Mouse (Mus musculus) kidney, postnatal 14 days (tissue): ENCODE measurements at regions not wholly inside any gene's neighbourhood (a gene's known extent, or its start where the extent isn't known, plus 50 kb on each side); places are given as distances from the start of the nearest gene placed in this dataset.

Experiments
- DNase-seq: peaks from one replicate; pipeline ENCODE4 v3.0.0; 2022; ENCODE audit warnings: mixed read lengths

DNA sequence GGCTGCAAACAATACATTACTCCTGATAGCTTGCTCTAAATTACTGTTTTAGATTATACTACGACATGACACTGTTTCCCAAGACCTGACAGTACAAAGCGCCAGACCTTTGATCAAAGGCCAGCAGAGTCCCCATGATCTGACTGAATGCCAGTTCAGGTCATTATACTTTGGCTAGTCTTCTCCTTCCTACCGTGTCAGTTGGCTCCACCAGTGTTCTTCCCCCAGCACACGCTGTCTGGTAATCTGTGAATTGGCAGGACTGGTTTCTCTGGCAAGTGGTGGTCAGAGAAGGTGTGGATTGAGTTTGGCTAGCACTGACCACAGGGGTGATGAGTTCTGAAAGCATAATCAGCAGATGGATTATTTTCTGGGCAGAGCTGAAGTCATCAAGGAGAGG is 93.1 kb upstream of the Barx2 start:
- DNase-seq: peak; percentile 38

DNA sequence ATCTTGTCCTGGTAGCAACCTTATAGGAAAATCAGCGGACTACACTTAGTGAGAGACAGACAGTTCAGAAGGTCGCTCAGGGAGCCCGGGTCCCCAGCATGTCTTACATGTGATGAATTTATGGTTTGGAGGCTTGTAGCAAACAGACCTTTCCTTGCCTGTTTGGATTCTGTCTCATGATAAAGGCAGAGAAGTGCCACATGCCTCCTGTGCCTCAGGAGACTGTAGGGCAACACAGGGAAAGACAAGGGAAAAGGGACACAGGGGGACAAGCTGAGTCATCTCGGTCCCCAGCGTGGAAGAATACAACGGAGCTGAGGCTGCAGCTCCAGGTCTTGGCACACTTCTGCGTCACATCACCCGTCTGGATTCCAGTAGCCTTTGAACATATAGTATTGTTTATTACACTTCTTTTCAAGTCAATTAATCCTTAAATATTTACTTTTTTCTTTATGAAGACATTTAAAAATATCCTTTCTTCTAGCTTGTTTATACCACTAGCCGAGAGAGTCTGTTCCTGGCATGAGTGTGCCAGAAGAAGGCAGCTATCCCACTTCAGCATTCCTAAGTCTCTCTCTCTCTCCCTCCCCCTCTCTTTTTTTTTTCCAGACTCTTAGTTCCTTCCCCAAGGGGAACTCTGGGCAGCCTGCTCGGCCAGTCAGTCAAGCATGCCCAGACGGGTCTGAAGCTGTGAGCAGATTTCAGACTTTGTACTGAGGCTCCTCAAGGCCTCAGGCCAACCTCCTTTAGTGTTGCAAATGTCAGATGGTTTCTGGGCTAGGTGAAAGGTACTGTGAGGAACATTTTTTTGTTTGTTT is 97.9 kb upstream of the Barx2 start:
- DNase-seq: peak; percentile 60

DNA sequence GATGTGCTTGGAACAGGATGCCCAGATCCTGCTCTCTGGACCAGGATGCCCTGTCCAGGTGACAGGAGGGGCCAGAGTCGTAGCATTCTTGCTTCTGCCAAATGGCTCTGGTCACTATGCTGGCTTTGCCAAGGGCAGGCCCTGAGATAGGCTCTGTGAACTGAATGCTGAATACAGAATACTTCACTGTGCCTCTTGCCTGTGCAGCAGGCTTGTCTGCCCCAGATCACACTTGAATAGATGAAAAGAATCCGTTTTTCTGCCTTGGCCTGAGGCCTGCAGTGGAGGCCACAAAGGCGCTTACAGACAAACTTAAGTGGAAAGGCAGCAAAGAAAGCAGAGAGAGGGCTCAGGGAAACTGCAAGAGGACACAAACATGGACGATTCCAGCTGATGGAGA is 99.7 kb upstream of the Arhgap32 start:
- no peak for DNase-seq

DNA sequence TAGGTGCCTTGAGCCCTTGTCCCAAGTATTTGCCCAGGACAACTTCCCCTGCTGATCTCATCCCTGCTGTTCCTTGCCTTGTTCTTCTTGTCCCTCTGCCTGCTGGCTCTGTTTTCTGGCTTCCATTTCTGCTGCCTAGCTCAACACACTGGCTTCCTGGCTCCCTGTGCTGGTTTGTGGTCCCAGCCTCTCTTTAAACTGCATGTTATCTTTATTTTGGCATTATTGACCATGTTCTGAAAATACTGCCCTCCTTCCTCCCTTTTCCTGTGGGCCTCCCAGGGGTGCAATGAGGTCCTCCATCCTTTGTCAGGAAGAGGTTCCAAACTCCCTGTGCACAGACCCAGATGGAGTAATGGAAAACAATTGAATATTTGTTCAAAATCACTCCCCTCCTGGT is 97.9 kb upstream of the Arhgap32 start:
- DNase-seq: peak; percentile 57

DNA sequence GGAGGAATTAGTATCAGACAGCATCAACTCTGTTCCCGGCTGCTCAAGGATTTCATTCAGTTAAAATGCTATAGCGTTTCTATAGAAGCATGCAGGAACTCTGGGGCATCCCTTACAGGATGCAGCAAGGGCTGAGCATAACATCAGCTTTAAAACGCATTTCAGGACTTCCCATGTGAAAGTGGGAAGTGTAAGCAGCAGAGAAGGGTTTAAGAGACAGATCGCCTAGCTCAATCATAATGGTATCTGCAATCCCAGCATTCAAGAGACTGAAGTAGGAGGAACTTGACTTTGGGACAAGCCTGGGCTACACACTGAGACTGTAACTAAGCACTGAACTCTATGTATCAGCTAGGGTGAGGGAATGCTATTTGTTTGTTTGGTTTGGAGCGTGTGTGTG is 96.2 kb upstream of the Arhgap32 start:
- no peak for DNase-seq

DNA sequence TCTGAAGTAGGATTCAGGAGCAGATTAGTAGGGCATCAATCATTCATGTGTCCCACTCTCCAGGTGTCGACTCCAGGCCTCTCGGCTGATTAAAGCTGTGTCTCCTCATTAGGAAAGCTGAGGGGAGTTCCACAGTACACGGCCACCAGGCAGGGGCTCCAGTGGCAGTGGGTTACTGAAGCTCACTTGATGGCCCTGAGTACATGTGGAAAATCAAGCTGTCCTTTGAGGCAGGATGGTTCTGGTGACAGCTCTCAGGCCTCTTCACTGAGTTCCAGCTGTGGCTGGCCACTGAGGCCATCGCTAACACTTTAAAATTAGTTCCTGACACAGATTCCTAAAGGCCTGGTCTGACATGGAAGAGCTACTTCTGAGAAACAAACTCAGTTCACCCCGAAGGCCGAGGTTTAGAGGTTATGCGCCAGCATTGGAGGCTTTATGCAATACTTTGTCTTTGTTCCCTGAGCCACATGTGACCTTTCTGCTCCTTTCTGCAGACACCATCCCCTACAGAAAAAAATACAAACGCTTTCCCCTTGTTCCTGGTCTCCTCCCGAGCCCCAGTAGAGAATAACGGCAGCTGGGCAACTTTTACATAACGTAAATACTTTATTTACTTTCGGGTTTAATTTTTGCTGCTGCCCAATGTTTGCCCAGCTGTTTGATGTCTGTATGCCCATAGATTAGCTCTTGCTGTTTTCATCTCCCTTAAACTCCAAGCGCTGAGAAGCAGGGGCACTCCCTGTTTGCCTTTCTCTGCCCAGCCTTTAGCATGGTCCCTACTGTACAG is 94.8 kb upstream of the Arhgap32 start:
- no peak for DNase-seq

DNA sequence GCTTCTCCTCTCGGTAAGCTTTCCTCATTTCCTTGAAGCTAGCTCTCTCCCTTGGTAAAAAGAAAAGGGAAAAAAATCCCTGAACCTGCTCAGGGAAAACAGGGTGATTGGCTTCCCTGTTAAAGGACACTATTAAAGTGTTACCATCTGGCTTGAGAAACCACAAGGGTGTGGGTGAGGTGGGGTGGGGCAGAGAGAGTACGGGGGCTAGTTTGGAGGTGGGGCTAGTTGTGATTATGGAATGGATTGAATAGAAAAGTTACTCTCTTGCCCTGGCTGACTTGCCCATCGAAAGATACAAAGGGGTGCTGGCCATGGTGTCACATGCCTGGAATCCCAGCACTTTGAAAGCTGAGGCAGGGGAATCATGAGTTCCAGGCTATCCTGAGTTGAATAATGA is 94.2 kb upstream of the Arhgap32 start:
- DNase-seq: no peak

DNA sequence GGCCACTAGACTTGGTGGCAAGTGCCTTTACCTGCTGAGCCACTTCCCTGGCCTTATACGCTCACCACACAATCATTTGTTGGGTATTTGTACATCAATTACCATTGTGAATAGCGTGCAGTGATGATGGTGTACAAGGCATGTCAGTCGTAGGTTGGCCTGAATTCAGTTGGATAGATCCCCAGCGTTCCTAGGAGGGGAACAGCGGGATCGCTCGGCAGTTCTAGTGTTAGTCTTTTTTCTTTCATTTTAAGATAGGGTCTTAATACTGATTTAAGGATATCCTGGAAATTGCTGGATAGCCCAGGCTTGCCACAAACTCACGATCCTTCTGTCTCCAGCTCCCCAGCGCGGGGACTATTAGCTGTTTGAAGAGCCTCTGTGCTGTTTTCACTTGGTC is 92.9 kb upstream of the Arhgap32 start:
- DNase-seq: no peak

DNA sequence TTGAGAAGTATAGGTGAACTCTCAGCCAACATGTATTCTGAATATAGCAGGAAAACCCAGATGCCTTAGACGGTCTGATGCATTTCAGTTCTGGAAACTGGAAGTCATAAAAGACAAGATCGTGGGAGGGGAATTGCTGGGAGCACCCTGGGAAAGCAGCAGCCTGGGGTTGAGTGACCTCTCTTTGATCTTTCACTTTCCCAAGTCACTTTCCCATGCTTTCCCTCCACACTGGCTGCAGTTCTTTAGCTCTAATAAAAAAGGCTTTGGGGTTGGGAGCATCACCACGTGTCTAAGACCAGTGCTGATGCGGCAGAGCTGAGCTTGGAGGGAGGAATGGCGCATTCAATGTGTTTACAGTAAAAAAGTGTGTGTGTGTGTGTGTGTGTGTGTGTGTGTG is 91.2 kb upstream of the Arhgap32 start:
- peak; percentile 58 for DNase-seq

DNA sequence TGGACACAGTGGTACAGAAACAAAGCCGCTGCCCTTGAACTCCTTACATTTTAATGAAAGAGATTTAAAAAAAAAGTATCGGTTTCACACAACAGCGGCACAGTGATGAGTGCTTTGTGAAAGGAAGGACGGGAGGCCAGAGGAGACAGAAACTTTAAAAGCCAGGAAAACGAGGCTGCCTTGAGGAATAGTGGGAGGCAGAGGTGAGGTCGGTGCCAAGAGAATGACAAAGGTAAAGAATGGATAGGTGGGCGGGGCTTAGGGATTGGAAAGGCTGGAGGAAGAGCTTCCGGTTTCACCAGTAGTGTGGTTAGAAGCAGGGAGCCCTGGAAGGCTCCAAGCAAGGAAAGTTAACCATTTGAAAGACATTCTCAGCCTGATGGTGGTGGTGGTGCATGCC is 88.0 kb upstream of the Arhgap32 start:
- peak; percentile 53 for DNase-seq

DNA sequence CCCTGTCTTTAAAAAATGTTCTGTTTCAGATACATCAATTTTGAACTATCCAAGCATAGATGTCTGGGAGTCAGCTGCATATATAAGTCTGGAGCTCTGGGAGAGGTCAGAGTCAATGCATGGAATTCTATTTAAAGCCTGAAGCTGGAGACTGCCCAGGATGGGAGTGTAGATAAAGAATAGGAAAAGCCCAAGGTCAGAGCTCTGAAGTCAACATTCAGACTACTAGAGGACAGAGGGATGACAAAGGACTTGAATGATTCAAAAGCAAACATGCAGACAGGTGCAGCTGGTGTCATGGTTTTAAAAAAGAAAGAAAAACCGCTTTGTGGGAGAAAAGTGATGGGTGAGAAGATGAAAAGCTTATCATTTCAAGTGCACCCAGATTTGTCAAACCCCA is 86.9 kb upstream of the Arhgap32 start:
- no peak for DNase-seq

DNA sequence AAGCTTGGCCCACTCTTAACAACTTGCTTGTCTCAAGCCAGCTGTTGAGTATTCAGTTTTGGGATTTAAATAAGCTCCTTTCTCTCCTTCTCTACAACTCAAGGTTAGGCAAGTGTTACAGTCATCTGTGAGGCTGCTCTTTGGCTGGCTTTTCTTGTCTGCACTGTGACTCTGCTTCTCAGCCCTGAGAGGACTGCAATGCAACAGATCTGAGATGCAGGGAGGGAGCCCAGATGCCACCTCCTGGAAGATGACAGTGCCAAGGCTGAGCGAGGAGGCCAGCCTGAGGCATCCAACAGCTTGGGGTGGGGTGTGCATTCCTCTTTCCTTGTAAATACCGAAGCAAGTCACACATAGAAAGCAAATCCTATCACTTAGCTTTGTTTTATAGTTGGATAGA is 86.2 kb upstream of the Arhgap32 start:
- DNase-seq: no peak

DNA sequence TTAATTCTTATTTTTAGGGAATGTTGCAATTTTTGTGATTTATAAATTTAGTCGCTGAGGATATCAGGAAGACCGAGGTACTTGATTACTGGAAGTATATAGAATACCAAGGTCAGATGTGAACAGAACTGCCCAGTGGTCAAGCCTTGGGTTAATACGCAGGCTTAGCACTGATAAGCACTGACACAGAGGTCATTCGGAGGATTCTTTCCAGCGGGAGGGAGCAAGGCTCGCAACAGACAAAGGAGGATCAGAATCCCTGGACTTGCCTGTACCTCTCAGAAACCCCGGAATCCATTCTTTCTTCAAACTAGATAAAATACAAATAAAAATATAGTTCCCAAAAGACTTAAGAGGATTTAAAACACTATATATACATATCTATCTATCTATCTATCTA is 85.7 kb upstream of the Arhgap32 start:
- DNase-seq: no peak

DNA sequence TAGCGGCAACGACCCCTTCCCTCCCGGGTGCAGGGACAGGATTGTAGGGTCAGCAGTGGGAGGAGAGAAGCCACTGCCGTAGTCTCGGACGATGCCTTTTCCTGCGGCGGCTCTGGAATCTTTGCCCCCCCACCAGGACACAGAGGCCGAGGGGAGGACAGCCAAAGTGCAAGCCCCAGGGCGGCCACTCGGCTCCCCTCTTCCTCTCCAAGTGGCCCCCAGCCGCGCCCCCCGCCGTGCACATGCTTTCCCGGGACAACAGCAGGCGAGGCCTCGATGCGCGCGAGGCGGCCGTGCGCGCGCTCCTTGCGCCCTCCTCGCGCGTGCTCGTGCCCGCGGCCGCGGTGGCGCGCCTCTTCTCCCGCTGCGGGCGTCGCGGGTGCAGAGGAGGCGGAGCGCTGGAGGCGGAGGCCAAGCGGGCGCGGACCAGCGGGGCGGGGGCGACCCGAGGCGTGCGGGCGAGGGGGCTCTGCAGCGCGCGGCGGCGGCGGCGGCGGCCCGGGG is 83.9 kb upstream of the Arhgap32 start:
- DNase-seq: peak; percentile 95

DNA sequence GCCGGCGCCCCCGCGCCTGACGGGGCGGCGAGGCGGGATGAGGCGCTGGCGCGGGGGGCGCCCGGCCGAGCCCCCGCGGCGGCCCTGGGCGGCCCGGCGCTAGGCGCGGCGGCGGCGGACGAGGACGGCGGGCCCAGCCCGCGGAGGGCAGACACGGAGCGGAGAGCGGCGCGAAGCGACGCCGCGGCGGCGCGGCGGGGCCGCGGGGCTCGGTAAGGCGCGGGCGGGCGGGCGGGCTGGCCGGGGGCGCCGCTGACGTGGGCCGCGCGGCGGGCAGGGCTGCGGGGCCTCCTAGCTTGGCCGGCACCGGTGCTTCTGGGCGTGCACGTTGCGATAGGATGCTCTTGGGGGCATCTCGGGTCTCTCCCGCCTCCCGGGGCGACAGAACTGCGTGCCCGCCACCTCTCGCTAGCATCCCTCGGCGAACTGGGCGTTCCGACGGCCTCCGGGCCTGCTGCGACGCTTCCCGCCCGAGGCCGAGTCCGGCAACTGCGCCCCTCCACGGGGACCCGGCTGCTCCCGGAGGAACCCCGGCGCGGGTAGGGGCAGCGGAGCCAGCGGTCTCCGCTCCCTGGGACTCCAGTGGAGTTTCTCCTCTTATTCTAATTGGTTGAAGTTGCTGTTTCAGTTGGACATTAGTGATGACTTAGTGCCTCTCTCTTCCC is 83.3 kb upstream of the Arhgap32 start:
- DNase-seq: peak; percentile 57

DNA sequence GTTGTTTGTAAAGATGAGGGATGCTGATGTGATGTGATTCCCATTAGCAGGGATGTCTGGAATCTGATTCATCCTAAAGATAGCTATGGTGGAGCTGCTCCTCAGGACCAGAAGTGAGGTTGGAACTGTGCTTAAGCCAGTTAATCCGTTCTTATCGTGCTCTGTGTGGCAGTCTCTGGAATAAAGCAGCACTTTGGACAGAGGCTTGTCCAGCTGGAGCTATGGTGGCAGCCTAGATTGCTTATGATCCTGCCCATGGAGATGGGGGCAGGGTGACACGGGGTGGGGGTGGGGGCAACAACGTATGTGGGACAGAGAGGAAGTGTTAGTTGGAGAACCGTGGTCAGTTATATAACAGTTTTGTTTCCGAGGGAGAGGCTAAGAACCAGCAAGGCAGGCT is 82.0 kb upstream of the Arhgap32 start:
- no peak for DNase-seq

DNA sequence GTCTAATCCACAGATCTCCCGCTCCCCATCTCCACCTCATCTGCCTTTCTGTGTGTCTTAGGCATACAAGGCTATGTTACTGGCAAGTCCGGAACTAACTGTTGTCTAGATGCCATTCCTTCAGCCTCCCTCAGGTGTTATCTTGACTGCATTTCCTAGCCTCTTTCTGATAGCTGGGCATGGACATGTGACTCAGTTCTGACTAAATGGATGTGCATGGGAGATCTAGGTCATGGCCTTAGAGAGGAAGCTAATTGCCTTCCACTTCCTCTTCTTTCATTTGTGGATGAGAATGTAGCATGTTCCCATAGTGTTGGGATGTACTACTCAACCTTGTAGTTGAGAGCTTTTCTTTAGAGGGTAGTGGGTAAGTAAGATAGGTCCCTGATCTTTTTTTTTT is 75.9 kb upstream of the Arhgap32 start:
- no peak for DNase-seq

DNA sequence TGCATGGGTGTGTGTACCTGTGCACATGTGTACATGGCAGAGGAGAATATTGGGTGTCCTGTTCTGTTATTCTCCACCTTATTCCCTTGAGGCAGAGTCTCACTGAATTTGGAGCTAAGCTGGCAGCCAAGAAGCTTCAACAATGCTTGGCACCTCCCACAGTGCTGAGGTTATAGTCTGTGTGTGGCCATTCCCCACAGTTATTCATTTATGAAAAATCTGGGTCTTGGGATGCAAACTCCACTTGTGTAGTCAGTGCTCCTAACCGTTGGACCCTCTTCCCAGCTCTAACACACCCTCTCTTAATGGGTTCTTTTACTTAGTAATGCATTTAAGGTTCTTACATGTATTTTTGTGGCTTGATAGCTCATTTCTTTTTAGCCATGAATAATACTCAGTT is 72.6 kb upstream of the Arhgap32 start:
- peak; percentile 45 for DNase-seq

DNA sequence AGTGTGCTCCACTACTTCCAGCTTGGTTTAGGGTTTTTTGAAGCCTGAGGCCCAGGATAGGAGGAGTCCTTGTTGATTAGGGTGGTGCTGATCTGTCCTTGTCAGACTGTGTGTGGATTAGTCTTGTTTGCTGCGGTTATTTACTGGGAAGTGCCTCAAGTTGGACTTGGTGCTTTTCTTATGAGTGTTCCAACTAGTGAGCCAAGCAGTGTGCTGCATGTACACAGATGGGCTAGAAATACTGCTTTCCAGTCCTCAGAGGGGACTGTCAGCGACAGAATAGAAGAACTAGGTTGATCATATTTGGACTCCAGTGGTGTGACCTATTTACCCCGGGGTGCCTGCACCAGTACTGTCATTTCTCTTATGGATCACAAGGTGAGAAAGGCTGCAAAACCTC is 69.1 kb upstream of the Arhgap32 start:
- no peak for DNase-seq

DNA sequence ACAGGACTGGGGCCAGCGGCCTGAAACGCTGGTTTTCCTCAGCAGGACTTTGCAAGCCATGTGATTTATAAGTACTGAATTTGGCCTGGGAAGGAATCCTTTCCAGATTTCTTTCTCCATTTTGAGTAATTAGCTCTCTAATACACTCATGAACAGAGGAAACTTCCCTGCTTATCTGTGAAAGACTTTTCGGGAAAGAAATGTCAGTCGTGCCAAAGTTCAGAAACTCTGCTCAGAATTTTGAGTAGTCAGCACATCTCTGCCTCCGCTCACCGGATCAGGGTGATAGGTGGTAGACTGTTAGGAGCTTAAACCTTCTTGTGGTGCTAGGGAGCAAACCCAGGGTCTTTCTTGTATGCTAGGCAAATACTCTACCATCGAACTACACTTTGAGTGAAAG is 67.0 kb upstream of the Arhgap32 start:
- DNase-seq: peak; percentile 57

DNA sequence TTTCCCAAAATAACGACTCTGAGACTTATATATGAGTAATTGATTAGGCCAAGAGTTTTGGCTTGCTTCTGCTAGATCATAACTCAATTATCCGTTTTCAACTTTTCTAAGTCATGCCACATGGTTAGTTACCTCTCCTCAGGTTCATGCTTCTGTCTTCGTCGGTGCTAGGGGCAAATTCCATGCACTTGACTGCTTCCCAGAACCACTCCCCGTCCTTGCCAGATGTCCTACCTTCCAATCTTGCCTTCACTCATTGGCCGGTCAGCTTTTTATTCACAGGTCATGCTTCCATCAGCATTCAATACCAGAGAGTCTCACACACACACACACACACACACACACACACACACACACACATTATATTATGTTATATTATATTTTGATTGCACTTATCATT is 66.4 kb upstream of the Arhgap32 start:
- DNase-seq: no peak

DNA sequence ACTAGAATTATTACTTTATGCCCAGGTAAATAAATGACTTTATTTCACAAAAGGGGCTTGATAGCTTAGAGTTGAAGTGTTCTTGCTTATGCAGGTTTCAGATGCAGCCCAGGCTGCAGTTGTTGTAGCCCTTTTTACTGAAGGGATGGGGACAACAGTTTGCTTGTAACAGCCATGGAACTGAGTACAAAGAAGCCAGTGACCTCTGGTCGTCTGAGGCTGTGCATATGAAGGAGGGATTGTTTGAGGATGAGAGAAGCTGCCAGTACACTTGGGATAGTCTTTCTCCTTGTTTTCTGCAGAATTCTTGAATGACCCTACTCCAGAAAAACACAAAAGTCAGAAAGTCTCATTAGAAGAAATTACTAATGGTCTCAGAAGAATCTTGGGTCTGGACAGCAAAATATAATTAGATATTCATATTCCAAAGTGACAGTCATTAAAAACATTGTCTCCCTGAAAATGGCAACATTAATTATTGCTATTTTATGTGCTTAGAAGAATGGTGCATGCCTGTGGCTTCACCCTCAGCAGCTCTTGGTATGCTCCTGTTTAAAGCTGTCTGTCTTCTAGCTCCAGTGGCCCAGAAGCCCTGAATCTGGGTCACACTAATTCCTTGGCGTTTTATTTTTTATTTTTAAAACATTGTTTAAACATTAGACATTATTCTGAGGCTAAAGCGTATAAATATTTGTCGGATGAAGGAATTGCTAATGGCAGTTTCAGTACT is 61.9 kb upstream of the Arhgap32 start:
- no peak for DNase-seq
